Mouse (Mus musculus): ENCODE results near the gene Cldn19.

Gene Cldn19

DNA sequence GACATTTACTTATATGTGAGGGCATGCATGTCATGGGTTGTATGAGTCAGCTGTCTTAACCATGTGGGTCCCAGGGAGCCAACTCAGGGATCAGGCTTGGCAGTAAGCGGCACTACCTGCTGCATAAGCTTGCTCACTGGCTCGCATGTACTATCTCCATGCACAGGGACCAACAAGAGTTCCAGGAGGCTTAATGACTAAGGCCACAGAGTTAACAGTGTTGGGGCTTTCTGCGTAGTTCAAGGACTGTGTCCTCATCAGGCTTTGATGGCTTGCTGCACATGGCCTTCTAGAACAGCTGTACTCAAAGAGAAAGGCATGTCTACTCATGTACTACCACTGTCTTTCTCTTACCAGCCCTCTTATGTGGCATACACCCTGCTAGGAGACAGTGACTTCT lies 45.5 kb downstream of the Cldn19 start:
- DNase-seq (ENCODE audit: low read depth, low spot score), result no peak

DNA sequence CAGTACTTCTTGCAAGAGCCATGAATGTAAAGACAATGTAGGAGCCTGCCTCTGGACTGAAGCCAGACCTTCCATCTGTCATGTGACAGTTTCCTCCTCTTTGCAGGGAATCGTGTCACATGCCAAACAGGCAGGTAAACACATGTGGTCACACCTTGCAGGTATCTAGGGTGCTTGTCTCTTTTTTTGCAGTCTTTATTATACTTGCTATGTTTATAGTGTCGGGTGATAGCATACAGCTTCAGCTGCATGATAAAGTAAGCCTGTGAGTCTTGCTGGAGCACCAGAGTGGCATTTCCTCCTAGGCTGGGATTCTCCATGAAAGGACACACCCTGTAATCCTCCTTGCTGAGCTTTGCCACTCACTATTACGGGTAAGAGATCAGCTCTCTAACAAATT lies 46.6 kb downstream of the Cldn19 start:
- no peak for DNase-seq (ENCODE audit: low read depth, low spot score)

DNA sequence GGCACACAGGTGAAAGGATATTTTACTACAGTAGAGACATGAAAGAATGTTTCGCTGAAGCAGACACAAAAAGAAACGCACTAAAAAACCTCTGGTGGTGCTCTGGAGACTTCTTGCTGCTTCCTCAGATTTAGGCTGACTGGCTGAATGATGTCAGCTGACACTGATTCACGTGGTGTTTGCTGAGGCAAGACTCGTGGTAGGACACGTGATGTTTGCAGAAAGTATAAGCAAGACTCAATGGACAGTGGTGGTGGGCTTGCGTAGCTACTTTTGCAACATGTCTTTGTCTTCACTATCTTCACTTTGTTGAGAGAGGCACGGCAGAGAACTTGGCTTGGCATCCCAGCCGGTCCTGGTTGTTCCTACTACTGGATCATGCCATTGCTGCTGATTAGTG lies 48.1 kb downstream of the Cldn19 start:
- no peak for DNase-seq (ENCODE audit: low read depth, low spot score)

DNA sequence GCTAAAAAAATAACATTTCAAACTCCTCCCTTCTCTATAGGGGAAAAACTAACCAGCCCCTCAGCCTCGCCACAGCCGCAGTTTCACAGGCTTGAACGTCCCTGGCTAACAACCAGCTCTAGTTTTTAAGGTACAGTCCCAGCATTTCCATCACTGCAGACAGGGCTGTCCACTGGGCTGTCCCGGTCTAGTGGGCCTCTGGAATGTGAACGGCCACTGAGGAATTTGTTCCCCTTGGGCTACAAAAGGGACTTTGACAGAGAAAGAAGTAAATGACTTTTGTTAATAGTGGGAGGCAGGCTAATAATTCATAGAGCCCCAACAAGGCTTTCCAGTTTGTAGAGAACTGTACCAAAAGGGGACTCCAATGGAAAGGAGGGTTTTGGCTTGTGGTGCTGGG lies 50.2 kb downstream of the Cldn19 start:
- DNase-seq (ENCODE audit: low read depth, low spot score), result no peak
